Mouse (Mus musculus) olfactory bulb, adult 2 months (tissue): Measurements from ENCODE around the gene Dusp5. TPM values are rescaled to one million over a fixed set of nuclear protein-coding genes. Genes with fewer than 3 reads are reported as not detected.
"Not testable (repeated sequence)": the region's sequence is repeated elsewhere in the genome, so short reads cannot be mapped to it uniquely, and the experiment has no call there.

ENCODE experiments used
- H3K27ac ChIP-seq: fragments of 200-500 bp; 2 replicates; pipeline ENCODE4 v1.5.1; 2012; ENCODE audit warnings: low read depth, low read length; ENCODE audit not compliant: insufficient read depth
- H3K4me1 ChIP-seq: fragments of 200-500 bp; 2 replicates; pipeline ENCODE4 v1.6.1; 2012; ENCODE audit warnings: low read length; ENCODE audit not compliant: control insufficient read depth, insufficient read depth
- H3K4me3 ChIP-seq: fragments of 200-500 bp; 2 replicates; pipeline ENCODE4 v1.5.1; 2012; ENCODE audit warnings: mild to moderate bottlenecking, low read depth, low read length, moderate library complexity; ENCODE audit not compliant: insufficient read depth
- CTCF ChIP-seq: fragments of 200-500 bp; IDR thresholded peaks from 2 replicates; pipeline ENCODE4 v1.5.1; 2012; ENCODE audit warnings: low read depth, mild to moderate bottlenecking, low read length, moderate library complexity; ENCODE audit not compliant: insufficient read depth
- POLR2A ChIP-seq: fragments of 200-500 bp; IDR thresholded peaks from 2 replicates; pipeline ENCODE4 v1.6.1; 2012; ENCODE audit warnings: mild to moderate bottlenecking, low read depth, low read length, moderate library complexity; ENCODE audit not compliant: insufficient read depth
- WGBS: fragments of 180-500 bp; shearing (Covaris S2); methylation state at CpG from one replicate; pipeline ENCODE4 v1.1.7; 2018; 5-methylcytosine and 5-hydroxymethylcytosine counted together
- polyA plus RNA-seq: library from polyadenylated mRNA; stranded (reverse); fragments of >200 nt; gene quantifications from 2 replicates; pipeline ENCODE4 v1.2.4, GENCODE M21; 2012; ENCODE audit warnings: low replicate concordance; ENCODE audit not compliant: missing spikeins, insufficient read depth, insufficient read length

Gene Dusp5
- polyA plus RNA-seq, 1 experiment: not detected

- Histone ChIP-seq H3K4me1 (peaks cover 6% of the 10 kb centered on the region; the same call in 1 of the 2 replicates), H3K27ac (no peak overlapping the region), H3K4me3 (no peak overlapping the region)
- TF ChIP-seq POLR2A (no peak), CTCF (no peak)
- 83% methylated on average over 4 of the region's 4 CpGs for WGBS
Measured at GRCm38 (mm10) chr19:53575296-53576010, 46.5 kb downstream of the Dusp5 start.

- WGBS: 89% methylated on average over 7 of the region's 7 CpGs
Measured at GRCm38 (mm10) chr19:53576061-53576460, 47.2 kb downstream of the Dusp5 start.

GRCm38 (mm10) chr19:53577025-53577800, 48.3 kb downstream of the Dusp5 start:
- Histone ChIP-seq H3K4me3 (no peak overlapping the region), H3K27ac (no peak overlapping the region), H3K4me1 (peaks cover 6% of the 10 kb centered on the region; the same call in 1 of the 2 replicates)
- WGBS: 44% methylated on average over 11 of the region's 11 CpGs
- TF ChIP-seq POLR2A: no peak
- TF ChIP-seq CTCF: no peak

More at GRCm38 (mm10) chr19:53576061-53576460, 47.2 kb downstream of the Dusp5 start:
- Histone ChIP-seq H3K4me3 (no peak overlapping the region), H3K27ac (no peak overlapping the region), H3K4me1 (peaks cover 6% of the 10 kb centered on the region; the same call in 1 of the 2 replicates)
- no peak for TF ChIP-seq POLR2A
- TF ChIP-seq CTCF: no peak

GRCm38 (mm10) chr19:53578597-53579252, 49.8 kb downstream of the Dusp5 start:
- 12% methylated on average over 8 of the region's 8 CpGs for WGBS
- no peak for TF ChIP-seq CTCF
- TF ChIP-seq POLR2A: no peak
- Histone ChIP-seq H3K27ac (no peak overlapping the region), H3K4me3 (no peak overlapping the region), H3K4me1 (peaks cover 9% of the 10 kb centered on the region; the same call in 1 of the 2 replicates)

GRCm38 (mm10) chr19:53580271-53580670, 51.4 kb downstream of the Dusp5 start:
- not testable (repeated sequence) for H3K27ac ChIP-seq, H3K4me1 ChIP-seq, H3K4me3 ChIP-seq
- 89% methylated on average over 8 of the region's 8 CpGs for WGBS

GRCm38 (mm10) chr19:53587686-53588085, 58.8 kb downstream of the Dusp5 start:
- H3K4me3 ChIP-seq, H3K27ac ChIP-seq, H3K4me1 ChIP-seq: not testable (repeated sequence)
- WGBS: 92% methylated on average over 3 of the region's 3 CpGs

- H3K4me1 ChIP-seq, H3K27ac ChIP-seq, H3K4me3 ChIP-seq: not testable (repeated sequence)
- 97% methylated on average over 7 of the region's 7 CpGs for WGBS
Measured at GRCm38 (mm10) chr19:53588968-53589367, 60.1 kb downstream of the Dusp5 start, which contains the start of gene Nutf2-ps1. Nutf2-ps1 (minus strand) TSS chr19:53589068.

Other genes with a start within 250 kb of the Dusp5 start
- gene Mxi1, start 218.6 kb upstream of the Dusp5 start, polyA plus RNA-seq: not detected in 2 replicates
- not detected in 2 replicates for gene Gm10197, start 157.3 kb upstream of the Dusp5 start, polyA plus RNA-seq
- gene Smndc1, start 138.5 kb upstream of the Dusp5 start, polyA plus RNA-seq: not detected in 2 replicates
- gene Nutf2-ps1, start 60.0 kb downstream of the Dusp5 start, polyA plus RNA-seq: not detected in 2 replicates
- 104 TPM in 1 of 2 replicates, not detected in the other for gene Smc3, start 71.3 kb downstream of the Dusp5 start, polyA plus RNA-seq
- gene Rbm20, start 148.2 kb downstream of the Dusp5 start, polyA plus RNA-seq: not detected in 2 replicates